In genomic region chrX:150477854-150478780, GRCm38 (mm10) we compare ENCODE assay signal across 8 mouse cellular contexts. TPM values are rescaled to one million over a fixed set of nuclear protein-coding genes. Genes with fewer than 3 reads are reported as not detected.
DNase-seq lines count a peak whose midpoint lies in the region; ATAC-seq and TF ChIP-seq lines count a peak whose summit lies in the region.

No protein-coding gene starts in this region.

- H3K4me1 ChIP-seq in brown adipose tissue, adult 24 weeks (ENCODE audit: control insufficient read depth, insufficient read depth, insufficient read length, low read length), result no peaks in the 10 kb centered on the region
- H3K4me1 ChIP-seq in heart, embryonic 15.5 days (replicated peaks), result no peaks in the 10 kb centered on the region
- H3K4me1 ChIP-seq in liver, embryonic 14.5 days (replicated peaks; ENCODE audit: control insufficient read depth in 2 of 2, insufficient read depth in 2 of 2, low read length in 1 of 2), result peaks cover 6 to 7% of the 10 kb centered on the region in 2 experiments; a peak in 3 of 4 replicates
- no peaks in the 10 kb centered on the region for H3K4me1 ChIP-seq in neural tube, embryonic 11.5 days (ENCODE audit: control insufficient read depth, insufficient read depth, low read length)
- no peaks in the 10 kb centered on the region for H3K4me1 ChIP-seq in stomach, postnatal 0 days (replicated peaks; ENCODE audit: control insufficient read depth, insufficient read depth)

- peak; percentile 93 for TF ChIP-seq CTCF in liver, embryonic 14.5 days (IDR thresholded peaks at IDR 0.05; ENCODE audit: low read depth)
- peak; percentile 97 for TF ChIP-seq CTCF in stomach, postnatal 0 days (IDR thresholded peaks at IDR 0.05; ENCODE audit: low read depth)

- no peaks in the 10 kb centered on the region for H3K36me3 ChIP-seq in heart, embryonic 15.5 days
- no peaks in the 10 kb centered on the region for H3K36me3 ChIP-seq in liver, embryonic 14.5 days (replicated peaks; ENCODE audit: control insufficient read depth, insufficient read depth, low read depth)
- H3K36me3 ChIP-seq in neural tube, embryonic 11.5 days (ENCODE audit: control insufficient read depth, insufficient read depth, low read length), result no peaks in the 10 kb centered on the region
- no peaks in the 10 kb centered on the region for H3K36me3 ChIP-seq in stomach, postnatal 0 days (ENCODE audit: control insufficient read depth, insufficient read depth, low read length)

- H3K4me2 ChIP-seq in heart, embryonic 15.5 days, result peak overlapping the region; percentile 45
- peak overlapping the region; percentile 46 for H3K4me2 ChIP-seq in liver, embryonic 14.5 days (ENCODE audit: low read depth)
- H3K4me2 ChIP-seq in neural tube, embryonic 11.5 days (ENCODE audit: low read depth), result no peak overlapping the region
- no peak overlapping the region for H3K4me2 ChIP-seq in stomach, postnatal 0 days (replicated peaks; ENCODE audit: low read depth)

- DNase-seq in CD4-positive, CD25-positive, alpha-beta regulatory T cell, adult 2 months (ENCODE audit: low read depth, low spot score), result peak; percentile 89
- peak; percentile 65 for DNase-seq in fibroblast of lung, adult 2 months (ENCODE audit: low read depth)
- peak; percentile 82 to 94 for DNase-seq in kidney, postnatal 25 days
- peak; percentile 77 to 81 (median 78) for DNase-seq in liver, embryonic 14.5 days (ENCODE audit: low read depth in 3 of 3, low spot score in 3 of 3)
- peak; percentile 87 for DNase-seq in neural tube, embryonic 11.5 days (ENCODE audit: low spot score)
- DNase-seq in stomach, postnatal 0 days (ENCODE audit: low spot score), result peak; percentile 79

- H3K9ac ChIP-seq in heart, embryonic 15.5 days, result peak overlapping the region; percentile 60
- H3K9ac ChIP-seq in liver, embryonic 14.5 days (replicated peaks), result peak overlapping the region; percentile 71
- peak overlapping the region; percentile 48; the same call in 1 of the 2 replicates for H3K9ac ChIP-seq in neural tube, embryonic 11.5 days (ENCODE audit: low read length)
- H3K9ac ChIP-seq in stomach, postnatal 0 days (ENCODE audit: low read length), result peak overlapping the region; percentile 64

- H3K27ac ChIP-seq in brown adipose tissue, adult 24 weeks (replicated peaks; ENCODE audit: low read depth, low read length), result peak overlapping the region; percentile 100
- peak overlapping the region; percentile 87 for H3K27ac ChIP-seq in heart, embryonic 15.5 days
- H3K27ac ChIP-seq in liver, embryonic 14.5 days, result peak overlapping the region; percentile 60
- peak overlapping the region; percentile 74 for H3K27ac ChIP-seq in neural tube, embryonic 11.5 days (ENCODE audit: low read depth, low read length)
- peak overlapping the region; percentile 93 for H3K27ac ChIP-seq in stomach, postnatal 0 days (replicated peaks)

- H3K27me3 ChIP-seq in heart, embryonic 15.5 days, result no peaks in the 10 kb centered on the region
- H3K27me3 ChIP-seq in liver, embryonic 14.5 days (ENCODE audit: control insufficient read depth, insufficient read depth, low read length), result no peaks in the 10 kb centered on the region
- H3K27me3 ChIP-seq in neural tube, embryonic 11.5 days (ENCODE audit: control insufficient read depth, insufficient read depth, low read length), result no peaks in the 10 kb centered on the region
- H3K27me3 ChIP-seq in stomach, postnatal 0 days (ENCODE audit: control insufficient read depth, insufficient read depth, low read length), result no peaks in the 10 kb centered on the region

- WGBS in heart, embryonic 15.5 days, result 0% methylated on average over 34 of the region's 34 CpGs
- WGBS in liver, embryonic 14.5 days (ENCODE audit: insufficient replicate concordance), result under 1% methylated on average over 34 of the region's 34 CpGs
- WGBS in neural tube, embryonic 11.5 days, result under 1% methylated on average over 34 of the region's 34 CpGs
- WGBS in stomach, postnatal 0 days, result 1% methylated on average over 34 of the region's 34 CpGs

- H3K4me3 ChIP-seq in brown adipose tissue, adult 24 weeks (ENCODE audit: insufficient read depth, low read depth, low read length), result peak overlapping the region; percentile 80
- H3K4me3 ChIP-seq in heart, embryonic 15.5 days, result peak overlapping the region; percentile 64
- peak overlapping the region; percentile 64 to 100 for H3K4me3 ChIP-seq in liver, embryonic 14.5 days (ENCODE audit: insufficient read depth in 1 of 2, low read depth in 2 of 2, low read length in 2 of 2)
- H3K4me3 ChIP-seq in neural tube, embryonic 11.5 days (ENCODE audit: low read depth, low read length), result peak overlapping the region; percentile 39
- peak overlapping the region; percentile 49 for H3K4me3 ChIP-seq in stomach, postnatal 0 days (ENCODE audit: low read depth, low read length)

- H3K9me3 ChIP-seq in heart, embryonic 15.5 days (replicated peaks), result no peaks in the 10 kb centered on the region
- H3K9me3 ChIP-seq in liver, embryonic 14.5 days (ENCODE audit: control insufficient read depth, low read length), result no peaks in the 10 kb centered on the region
- no peaks in the 10 kb centered on the region for H3K9me3 ChIP-seq in neural tube, embryonic 11.5 days (ENCODE audit: control insufficient read depth, low read length)
- H3K9me3 ChIP-seq in stomach, postnatal 0 days (ENCODE audit: control insufficient read depth, low read length), result no peaks in the 10 kb centered on the region

- peak; percentile 59 for TF ChIP-seq EP300 in liver, embryonic 14.5 days (IDR thresholded peaks at IDR 0.05; ENCODE audit: low read depth)
- peak; percentile 65 for TF ChIP-seq EP300 in stomach, postnatal 0 days (optimal IDR thresholded peaks at IDR 0.05)

- peak; percentile 97 for ATAC-seq in heart, embryonic 15.5 days (replicated peaks; ENCODE audit: insufficient number of reproducible peaks, insufficient read depth, low FRiP score, low read depth)
- peak; percentile 99 for ATAC-seq in liver, embryonic 14.5 days (ENCODE audit: insufficient read depth)
- peak; percentile 95 for ATAC-seq in neural tube, embryonic 11.5 days (ENCODE audit: insufficient read depth, low FRiP score, low TSS enrichment)
- peak; percentile 99 for ATAC-seq in stomach, postnatal 0 days (ENCODE audit: low FRiP score, low TSS enrichment)

RNA-seq across cellular contexts. Expression of gene Tmem29, which starts 19.2 kb away (rescaled TPM):
- 12.7 and 19.0 TPM in 2 replicates for polyA plus RNA-seq in brown adipose tissue, adult 24 weeks (2012; ENCODE audit: insufficient read depth, insufficient read length, missing spikeins)
- 15.3 and 16.1 TPM in 2 replicates for polyA plus RNA-seq in heart, embryonic 15.5 days (2015; fragmentation: Nextera tagmentation; extraction: Ambion mirVana)
- 4.9 and 10.1 TPM in 2 replicates for polyA plus RNA-seq in liver, embryonic 14.5 days (2012; rRNA removed)
- polyA plus RNA-seq in liver, embryonic 14.5 days (2014; fragmentation: Nextera tagmentation; extraction: Ambion mirVana), result 14.8 and 15.7 TPM in 2 replicates
- 46.0 and 48.0 TPM in 2 replicates for polyA plus RNA-seq in neural tube, embryonic 11.5 days (2014; fragmentation: Nextera tagmentation; extraction: Ambion mirVana)
- 18.7 and 19.8 TPM in 2 replicates for polyA plus RNA-seq in stomach, postnatal 0 days (2015; fragmentation: Nextera tagmentation; extraction: Ambion mirVana)

Comparison
In these comparisons a context has a peak if more than half of its experiments do, and no peak if none do; other contexts are left out.
1. Peak in every context shown above with its lines: DNase-seq, ATAC-seq, H3K4me3 ChIP-seq and H3K27ac ChIP-seq.
2. H3K4me2 ChIP-seq: peak in heart, embryonic 15.5 days (single experiment) and liver, embryonic 14.5 days (single experiment); none in neural tube, embryonic 11.5 days (single experiment) and stomach, postnatal 0 days (single experiment).